Mouse (Mus musculus) left cerebral cortex, adult 8-10 months (tissue): Measurements from ENCODE around the gene Ugt1a2. TPM values are rescaled to one million over a fixed set of nuclear protein-coding genes. Genes with fewer than 3 reads are reported as not detected.

Experiments used
- DNase-seq, 2 experiments: peaks; one replicate each; pipeline ENCODE4 v3.0.0; 2022; ENCODE audit warnings: low spot score in 2 of 2
- total RNA-seq, 4 experiments: library from RNA; stranded (reverse); gene quantifications; 2 replicates each; pipeline ENCODE4 v1.2.4; 2022

The Ugt1a2 gene
- total RNA-seq, 4 experiments from 2014 or later = not detected

GRCm38 (mm10) chr1:88233421-88234247, 33.2 kb downstream of the Ugt1a2 start:
- DNase-seq = no peak

GRCm38 (mm10) chr1:88234248-88234610, 33.8 kb downstream of the Ugt1a2 start:
- DNase-seq = no peak

GRCm38 (mm10) chr1:88234646-88235045, 34.2 kb downstream of the Ugt1a2 start:
- DNase-seq = no peak

GRCm38 (mm10) chr1:88235046-88235893, 34.9 kb downstream of the Ugt1a2 start:
- no peak for DNase-seq

- no peak for DNase-seq
Measured at GRCm38 (mm10) chr1:88235894-88236415, 35.6 kb downstream of the Ugt1a2 start.

GRCm38 (mm10) chr1:88237311-88237710, 36.9 kb downstream of the Ugt1a2 start:
- no peak for DNase-seq

GRCm38 (mm10) chr1:88238771-88239170, 38.4 kb downstream of the Ugt1a2 start:
- DNase-seq = no peak

- no peak for DNase-seq
Measured at GRCm38 (mm10) chr1:88240072-88240471, 39.7 kb downstream of the Ugt1a2 start.

GRCm38 (mm10) chr1:88240579-88240978, 40.2 kb downstream of the Ugt1a2 start:
- DNase-seq = no peak

- DNase-seq = no peak
Measured at GRCm38 (mm10) chr1:88243861-88244260, 43.5 kb downstream of the Ugt1a2 start.

GRCm38 (mm10) chr1:88245881-88246280, 45.5 kb downstream of the Ugt1a2 start:
- DNase-seq = no peak

- no peak for DNase-seq
Measured at GRCm38 (mm10) chr1:88246386-88246785, 46.0 kb downstream of the Ugt1a2 start.

GRCm38 (mm10) chr1:88247660-88248059, 47.3 kb downstream of the Ugt1a2 start:
- DNase-seq = no peak

- DNase-seq = no peak
Measured at GRCm38 (mm10) chr1:88248658-88249057, 48.3 kb downstream of the Ugt1a2 start.

- DNase-seq = no peak
Measured at GRCm38 (mm10) chr1:88249596-88249995, 49.2 kb downstream of the Ugt1a2 start.

- no peak for DNase-seq
Measured at GRCm38 (mm10) chr1:88250023-88250422, 49.6 kb downstream of the Ugt1a2 start.

- no peak for DNase-seq
Measured at GRCm38 (mm10) chr1:88253106-88253505, 52.7 kb downstream of the Ugt1a2 start.

GRCm38 (mm10) chr1:88253540-88253939, 53.1 kb downstream of the Ugt1a2 start:
- DNase-seq = no peak

- DNase-seq = no peak
Measured at GRCm38 (mm10) chr1:88254793-88255465, 54.5 kb downstream of the Ugt1a2 start.

GRCm38 (mm10) chr1:88255466-88255857, 55.1 kb downstream of the Ugt1a2 start:
- DNase-seq = no peak

- DNase-seq = no peak
Measured at GRCm38 (mm10) chr1:88255989-88256754, 55.8 kb downstream of the Ugt1a2 start.
